Mouse (Mus musculus): ENCODE data around the gene Pdzk1ip1.

DNA sequence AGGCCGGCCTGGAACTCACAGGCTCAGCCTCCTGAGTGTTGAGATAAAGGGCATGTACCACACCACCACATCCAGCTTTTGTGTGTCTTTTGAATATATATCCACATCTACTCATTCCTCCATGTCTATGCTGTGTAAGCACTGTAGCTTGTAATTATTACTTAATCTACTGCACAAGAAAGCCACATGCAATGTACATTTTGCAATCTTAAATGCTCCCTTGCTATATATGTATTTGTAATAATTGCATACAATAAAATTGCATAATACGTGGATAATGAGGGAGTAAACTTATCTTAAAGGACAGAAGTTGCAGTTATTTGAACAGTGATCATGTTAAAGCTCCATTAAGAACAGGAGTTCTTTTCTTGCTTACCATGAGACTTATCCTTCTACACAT lies 32.7 kb downstream of the Pdzk1ip1 start:
- no peak for TF ChIP-seq CHD2 (IDR thresholded peaks at IDR 0.05; ENCODE audit: low read depth, low read length)
- TF ChIP-seq ZNF384 (IDR thresholded peaks at IDR 0.05; ENCODE audit: low read depth, low read length) = no peak

Measured in ES-E14 (cell line).